Mouse (Mus musculus): Measurements from ENCODE around the gene Eif3b. TPM values are rescaled to one million over a fixed set of nuclear protein-coding genes. Genes with fewer than 3 reads are reported as not detected.

Eif3b gene
- polyA plus RNA-seq, 1 experiment from 2014 or later: 229 TPM

Small RNA genes within 50 kb of the gene (microRNA-seq; reads per million reads assigned to microRNA genes)
- gene Mir7038: not detected

Other genes starting within 250 kb of the Eif3b start
- gene Mad1l1, start 97.8 kb upstream of the Eif3b start, polyA plus RNA-seq (2016; fragmentation: Nextera tagmentation; extraction: Ambion mirVana): 31.0 and 33.6 TPM in 2 replicates
- gene Nudt1, start 97.7 kb upstream of the Eif3b start, polyA plus RNA-seq (2016; fragmentation: Nextera tagmentation; extraction: Ambion mirVana): 34.6 and 36.3 TPM in 2 replicates
- gene Mrm2, start 87.4 kb upstream of the Eif3b start, polyA plus RNA-seq (2016; fragmentation: Nextera tagmentation; extraction: Ambion mirVana): 12.0 and 14.7 TPM in 2 replicates
- 11.9 and 14.0 TPM in 2 replicates for gene Snx8, start 30.1 kb upstream of the Eif3b start, polyA plus RNA-seq (2016; fragmentation: Nextera tagmentation; extraction: Ambion mirVana)
- gene Gm4869, start 26.3 kb downstream of the Eif3b start, polyA plus RNA-seq (2016; fragmentation: Nextera tagmentation; extraction: Ambion mirVana): not detected in 2 replicates
- gene Chst12, start 86.2 kb downstream of the Eif3b start, polyA plus RNA-seq (2016; fragmentation: Nextera tagmentation; extraction: Ambion mirVana): 12.4 TPM in 2 replicates
- gene Grifin, start 145.7 kb downstream of the Eif3b start, polyA plus RNA-seq (2016; fragmentation: Nextera tagmentation; extraction: Ambion mirVana): 6.3 and 7.8 TPM in 2 replicates
- gene Lfng, start 188.0 kb downstream of the Eif3b start, polyA plus RNA-seq (2016; fragmentation: Nextera tagmentation; extraction: Ambion mirVana): 7.4 and 8.3 TPM in 2 replicates
- gene Ttyh3, start 229.7 kb downstream of the Eif3b start, polyA plus RNA-seq (2016; fragmentation: Nextera tagmentation; extraction: Ambion mirVana): 13.0 and 15.6 TPM in 2 replicates